ENCODE assay signal across 9 mouse cellular contexts in genomic region chr1:79861130-79861942, GRCm38 (mm10). TPM values are rescaled to one million over a fixed set of nuclear protein-coding genes. Genes with fewer than 3 reads are reported as not detected.
DNase-seq lines count a peak whose midpoint lies in the region; ATAC-seq and TF ChIP-seq lines count a peak whose summit lies in the region.
"Had no signal": no experiment of that assay in that cellular context is flagged by ENCODE, and none has a peak within 500 bp of the region (broad histone marks: within the 10 kb centered on the region; RNA-seq: fewer than 3 reads in every experiment).

Serpine2 (minus strand) TSS chr1:79861180.

- H3K4me2 ChIP-seq in hindbrain, embryonic 13.5 days, result peak within 1 kb of the TSS; percentile 21; the same call in 1 of the 2 replicates
- no peak within 1 kb of the TSS for H3K4me2 ChIP-seq in limb, embryonic 11.5 days (ENCODE audit: low read depth, severe bottlenecking)

- peaks cover 46% of the 10 kb centered on the region for H3K4me1 ChIP-seq in hindbrain, embryonic 13.5 days (replicated peaks)
- peaks cover 16% of the 10 kb centered on the region for H3K4me1 ChIP-seq in limb, embryonic 11.5 days (ENCODE audit: control insufficient read depth, insufficient read depth, low read length)

- H3K27me3 ChIP-seq in hindbrain, embryonic 13.5 days, result no peaks in the 10 kb centered on the region; the same call in 1 of the 2 replicates
- no peaks in the 10 kb centered on the region for H3K27me3 ChIP-seq in limb, embryonic 11.5 days (ENCODE audit: control insufficient read depth, insufficient read depth, low read length)

- DNase-seq in layer of hippocampus, adult 11-12 months (ENCODE audit: low spot score), result peak; percentile 21
- no peak for DNase-seq in layer of hippocampus, adult 9-11 months
- DNase-seq in brain, adult 2 months (ENCODE audit: low read depth, low spot score), result peak; percentile 40
- DNase-seq in gastrocnemius, adult 2 months, result no peak
- no peak for DNase-seq in limb, embryonic 11.5 days (ENCODE audit: low spot score)
- peak; percentile 67 for DNase-seq in ovary, postnatal 36 days (ENCODE audit: low spot score)
- DNase-seq in urinary bladder, postnatal 36 days (ENCODE audit: low spot score in 2 of 2), result no peak

- no peaks in the 10 kb centered on the region for H3K36me3 ChIP-seq in hindbrain, embryonic 13.5 days
- H3K36me3 ChIP-seq in limb, embryonic 11.5 days (ENCODE audit: control insufficient read depth, insufficient read depth, low read length), result no peaks in the 10 kb centered on the region

- no peak within 1 kb of the TSS for H3K4me3 ChIP-seq in gastrocnemius, adult 2 months
- H3K4me3 ChIP-seq in hindbrain, embryonic 13.5 days, result no peak within 1 kb of the TSS
- no peak within 1 kb of the TSS for H3K4me3 ChIP-seq in limb, embryonic 11.5 days (ENCODE audit: low read depth, low read length)

- 39% methylated on average over 6 of the region's 6 CpGs for WGBS in hindbrain, embryonic 13.5 days
- 39% methylated on average over 6 of the region's 6 CpGs for WGBS in limb, embryonic 11.5 days

- H3K27ac ChIP-seq in gastrocnemius, adult 2 months, result no peak within 1 kb of the TSS
- peak within 1 kb of the TSS; percentile 85 for H3K27ac ChIP-seq in hindbrain, embryonic 13.5 days
- H3K27ac ChIP-seq in limb, embryonic 11.5 days (replicated peaks; ENCODE audit: low read depth, low read length), result no peak within 1 kb of the TSS
- H3K27ac ChIP-seq: liver, embryonic 14.5 days had no signal

- peak; percentile 14; the same call in 1 of the 2 replicates for ATAC-seq in hindbrain, embryonic 13.5 days (ENCODE audit: low FRiP score)
- no peak for ATAC-seq in limb, embryonic 11.5 days (ENCODE audit: insufficient number of reproducible peaks, low FRiP score, low TSS enrichment, low read depth)

- H3K9ac ChIP-seq in hindbrain, embryonic 13.5 days, result no peak within 1 kb of the TSS
- H3K9ac ChIP-seq in limb, embryonic 11.5 days (ENCODE audit: low read length), result no peak within 1 kb of the TSS
- H3K9ac ChIP-seq: liver, embryonic 14.5 days had no signal

- TF ChIP-seq CTCF in gastrocnemius, adult 2 months (IDR thresholded peaks at IDR 0.05), result no peak

- H3K9me3 ChIP-seq in hindbrain, embryonic 13.5 days, result no peaks in the 10 kb centered on the region
- no peaks in the 10 kb centered on the region for H3K9me3 ChIP-seq in limb, embryonic 11.5 days (ENCODE audit: control insufficient read depth, low read length)

- intact Hi-C loops in gastrocnemius, adult 2 months (cut with DNase I), result no loop called here

RNA-seq across cellular contexts. Expression of gene Serpine2, which starts in this region (rescaled TPM):
- 100 to 1,000 TPM in 1 of 2 experiments, 10 to 100 TPM in 1; 72.3 to 125 TPM for total RNA-seq in gastrocnemius, adult 2 months (2021)
- polyA plus RNA-seq in hindbrain, embryonic 13.5 days (2015; fragmentation: Nextera tagmentation; extraction: Ambion mirVana), result 210 and 215 TPM in 2 replicates
- polyA plus RNA-seq in limb, embryonic 11.5 days (2014; fragmentation: Nextera tagmentation; extraction: Ambion mirVana), result 165 and 173 TPM in 2 replicates

Comparison
In these comparisons a context has a peak if more than half of its experiments do, and no peak if none do; other contexts are left out.
1. DNase-seq: peak in layer of hippocampus, adult 11-12 months (single experiment), brain, adult 2 months (single experiment) and ovary, postnatal 36 days (single experiment); none in layer of hippocampus, adult 9-11 months (single experiment), gastrocnemius, adult 2 months (single experiment), limb, embryonic 11.5 days (single experiment) and urinary bladder, postnatal 36 days (0 of 2).